Mouse (Mus musculus) telencephalon, adult 2 months (tissue): ENCODE data around the gene Tlcd1.
A peak's percentile ranks its signal among the peaks of the same experiment; 100 is the strongest.

ENCODE experiments used
- DNase-seq: peaks from one replicate; pipeline ENCODE4 v3.0.0-alpha.2; 2011; ENCODE audit warnings: low read depth, low spot score

Gene Tlcd1

GRCm38 (mm10) chr11:78205361-78206206 lies 29.1 kb downstream of the Tlcd1 start:
- no peak for DNase-seq

DNA sequence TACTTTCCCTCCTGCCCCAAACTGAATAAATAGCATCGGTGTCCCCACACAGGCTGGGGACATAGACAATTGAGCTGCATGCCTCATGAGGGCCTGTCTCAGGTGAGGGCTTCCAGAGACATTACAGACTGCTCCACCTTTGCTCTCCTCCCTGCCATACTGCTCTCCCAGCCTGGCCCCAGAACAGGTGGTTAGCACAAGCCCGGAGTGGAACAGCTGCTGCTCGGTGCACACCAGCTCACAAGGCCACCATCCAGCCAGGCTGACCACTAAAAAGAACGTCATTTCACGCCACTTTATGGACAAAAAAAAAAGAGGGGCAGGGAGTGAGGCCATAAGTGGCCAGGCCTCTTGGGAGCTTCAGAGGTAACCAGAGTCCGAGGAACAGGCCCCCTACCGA lies 30.7 kb downstream of the Tlcd1 start:
- no peak for DNase-seq

DNA sequence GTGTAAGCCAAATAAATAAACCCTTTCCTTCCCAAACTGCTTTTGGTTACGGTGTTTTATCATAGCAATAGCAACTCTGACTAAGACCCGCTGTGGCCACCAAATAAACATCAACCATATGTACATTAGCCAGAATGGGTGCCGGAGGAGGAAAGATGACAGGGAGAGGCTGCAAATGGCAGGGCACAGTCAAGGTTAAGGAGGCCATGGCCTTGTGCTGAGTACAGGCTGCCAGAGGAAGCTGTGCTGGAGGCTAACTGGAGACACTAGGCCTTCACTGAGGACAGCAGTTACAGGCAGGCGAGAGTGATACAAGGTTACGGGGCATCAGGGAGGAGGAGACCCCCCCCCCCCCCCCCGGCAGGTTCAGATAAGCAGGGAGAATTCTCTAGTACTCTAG lies 33.4 kb downstream of the Tlcd1 start:
- no peak for DNase-seq

GRCm38 (mm10) chr11:78210615-78211014 lies 34.1 kb downstream of the Tlcd1 start:
- DNase-seq, result no peak

DNA sequence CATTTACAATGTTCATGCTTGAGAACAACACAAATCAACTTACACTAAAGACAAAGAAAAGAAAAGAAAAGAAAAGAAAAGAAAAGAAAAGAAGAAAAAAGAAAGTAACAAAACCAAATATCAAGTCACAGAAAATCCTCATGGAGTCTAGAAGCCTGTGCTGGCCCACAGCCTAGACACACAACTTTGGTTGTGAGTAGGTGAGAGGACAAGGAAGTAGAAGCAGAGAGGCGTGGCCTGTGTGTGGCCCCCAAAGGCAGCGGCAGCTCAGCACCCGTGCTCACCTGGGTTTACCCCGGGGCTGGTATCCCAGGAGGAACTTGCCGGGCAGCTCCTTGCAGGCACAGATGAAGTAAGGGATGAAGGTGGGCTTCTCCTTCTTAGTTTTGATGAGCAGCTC lies 35.0 kb downstream of the Tlcd1 start:
- DNase-seq, result no peak

- DNase-seq, result no peak
These were observed 36.7 kb downstream of the Tlcd1 start for GRCm38 (mm10) chr11:78213086-78213817.

DNA sequence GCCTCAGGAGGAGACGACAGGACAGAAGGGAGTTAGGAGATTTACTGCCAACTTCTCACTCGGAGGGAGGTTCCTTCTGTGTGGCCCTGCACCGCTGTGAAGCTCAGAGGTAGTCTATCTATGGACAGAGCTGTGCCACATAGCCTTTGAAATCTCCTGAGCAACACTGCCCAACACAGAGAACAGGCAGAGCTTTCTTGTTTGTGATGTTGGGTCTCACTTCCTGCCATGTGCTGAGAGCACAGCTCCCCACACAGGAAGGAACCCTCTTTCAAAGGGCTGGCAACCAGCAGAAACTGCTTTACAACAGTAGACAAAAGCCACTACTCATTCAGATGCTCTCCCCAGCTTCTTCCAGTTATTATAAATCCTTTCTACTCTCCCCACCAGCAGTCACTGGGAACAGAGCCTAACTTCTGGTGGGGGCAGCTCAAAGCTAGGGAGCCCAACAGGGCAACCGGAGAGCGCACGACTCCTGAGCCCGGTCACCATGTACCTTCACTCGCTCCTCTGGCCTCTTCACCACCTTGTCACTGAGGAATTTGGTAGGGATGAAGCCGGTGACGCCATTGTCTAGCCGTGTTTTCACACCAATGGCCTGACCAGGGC lies 39.3 kb downstream of the Tlcd1 start:
- peak; percentile 16 for DNase-seq

- DNase-seq, result no peak
These were observed 47.1 kb downstream of the Tlcd1 start for GRCm38 (mm10) chr11:78223586-78223985.
